Mouse (Mus musculus): ENCODE results near the gene Rrm2.

GRCm38 (mm10) chr12:24716721-24717301 is 8.8 kb downstream of the Rrm2 start:
- TF ChIP-seq GATA1 (IDR thresholded peaks at IDR 0.05; ENCODE audit: borderline replicate concordance, low read length) = no peak
- no peak for TF ChIP-seq FLI1 (IDR thresholded peaks at IDR 0.05; ENCODE audit: low read length)
